Mouse (Mus musculus): ENCODE data around the gene 1110051M20Rik.

Gene 1110051M20Rik

GRCm38 (mm10) chr2:91413811-91414210, 30.7 kb downstream of the 1110051M20Rik start:
- DNase-seq: peak; percentile 19

GRCm38 (mm10) chr2:91412361-91412760, 32.1 kb downstream of the 1110051M20Rik start:
- peak; percentile 63 for DNase-seq

- DNase-seq: no peak
Observed at GRCm38 (mm10) chr2:91411473-91411872, 33.0 kb downstream of the 1110051M20Rik start.

GRCm38 (mm10) chr2:91408031-91408430, 36.5 kb downstream of the 1110051M20Rik start:
- DNase-seq: no peak

DNA sequence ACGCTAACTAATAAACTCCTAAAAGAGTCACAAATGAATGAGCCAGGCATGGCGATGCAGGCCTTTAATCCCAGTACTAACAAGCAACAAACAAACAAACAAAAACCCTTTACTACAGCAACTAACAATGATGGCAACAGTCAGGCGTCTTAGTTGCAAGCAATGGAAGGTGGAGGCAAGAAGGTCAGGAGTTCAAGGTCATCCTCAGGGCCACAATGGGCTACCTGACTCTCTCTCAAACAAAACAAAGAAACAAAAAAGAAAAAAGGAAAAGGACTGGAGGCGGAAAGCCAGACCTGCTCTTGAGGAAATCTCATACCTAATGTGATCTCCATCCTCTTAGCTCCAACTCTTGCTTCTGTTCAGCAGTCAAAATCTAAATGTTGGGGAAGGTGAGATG, 39.4 kb downstream of the 1110051M20Rik start:
- DNase-seq: no peak

DNA sequence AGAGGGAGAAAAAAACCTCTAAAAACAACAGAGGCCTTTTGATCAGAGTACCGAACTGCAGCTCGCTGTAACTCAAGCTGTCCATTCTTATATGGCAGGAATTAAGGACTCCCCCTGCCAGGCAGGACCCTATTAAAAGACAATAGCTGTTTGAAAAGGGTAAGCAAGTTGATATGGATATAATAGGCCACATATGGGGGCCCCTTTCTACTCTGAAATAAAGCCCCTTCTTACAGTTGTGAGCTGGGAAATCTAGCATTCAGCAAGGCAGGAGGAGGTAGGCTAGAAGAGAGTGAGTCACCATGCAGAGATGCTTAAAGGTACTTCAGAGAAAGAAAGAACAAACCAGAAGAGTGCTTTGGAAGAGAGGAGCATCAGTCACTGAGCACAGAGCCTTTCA, 44.8 kb downstream of the 1110051M20Rik start:
- no peak for DNase-seq

DNA sequence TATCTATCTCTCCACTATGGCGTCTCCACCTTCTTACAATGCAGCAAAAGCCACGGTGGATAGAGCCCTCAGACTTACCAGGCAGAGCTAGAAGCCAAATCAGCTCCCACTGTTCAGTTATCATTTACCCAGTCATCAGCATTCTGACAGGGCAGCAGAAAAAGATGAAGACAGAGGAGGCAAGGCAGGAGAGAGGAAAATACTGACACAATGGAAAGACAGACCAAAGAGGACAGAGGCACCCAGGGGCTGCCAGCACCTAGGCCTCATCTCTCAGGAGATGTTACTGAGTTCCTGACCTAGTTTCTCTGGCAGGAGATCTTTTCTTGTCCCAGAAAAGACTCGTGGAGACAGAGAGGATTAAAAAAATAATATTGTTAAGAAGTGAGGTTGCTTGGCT, 45.3 kb downstream of the 1110051M20Rik start:
- DNase-seq: no peak

GRCm38 (mm10) chr2:91394078-91394477, 50.4 kb downstream of the 1110051M20Rik start:
- peak; percentile 32 for DNase-seq

DNA sequence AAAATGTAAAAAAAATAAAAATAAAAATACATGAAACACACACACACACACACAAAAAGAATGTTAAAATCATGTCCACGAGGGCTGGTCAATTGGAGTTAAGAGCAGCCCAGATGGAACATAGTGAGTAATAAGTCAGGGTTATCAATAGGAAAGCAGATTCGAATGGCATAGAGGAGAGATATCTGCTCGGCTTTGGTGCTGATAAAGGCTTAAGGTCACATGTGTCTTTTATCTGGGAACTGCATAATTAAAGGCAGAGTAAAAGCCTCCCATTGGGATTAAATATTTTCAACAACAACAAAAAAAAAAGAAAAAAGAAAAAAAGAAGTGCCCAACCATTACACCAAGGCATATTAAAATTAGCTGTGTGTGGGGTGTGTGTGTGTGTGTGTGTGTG, 55.8 kb downstream of the 1110051M20Rik start:
- DNase-seq: no peak

DNA sequence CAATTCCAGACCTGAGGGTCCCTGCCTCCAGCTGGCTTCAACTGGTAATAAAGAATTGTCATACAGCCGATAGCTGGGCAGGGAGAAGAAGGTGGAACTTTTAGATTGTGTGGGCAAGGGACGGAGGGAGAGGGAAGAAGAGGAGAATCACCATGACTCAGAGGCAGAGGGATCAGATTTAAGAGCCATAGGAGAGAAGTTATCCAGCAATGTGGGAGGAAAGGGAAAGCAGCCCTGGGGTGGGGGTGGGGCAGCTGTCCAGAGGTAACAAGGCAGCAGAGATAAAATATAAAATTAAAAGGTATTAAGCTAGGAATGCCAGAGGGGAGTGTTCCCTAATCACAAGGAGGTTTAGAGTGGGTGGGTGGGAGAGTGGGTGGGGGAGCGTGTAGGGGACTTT, 56.2 kb downstream of the 1110051M20Rik start:
- no peak for DNase-seq

- no peak for DNase-seq
Observed at GRCm38 (mm10) chr2:91387287-91387958, 57.1 kb downstream of the 1110051M20Rik start.

DNA sequence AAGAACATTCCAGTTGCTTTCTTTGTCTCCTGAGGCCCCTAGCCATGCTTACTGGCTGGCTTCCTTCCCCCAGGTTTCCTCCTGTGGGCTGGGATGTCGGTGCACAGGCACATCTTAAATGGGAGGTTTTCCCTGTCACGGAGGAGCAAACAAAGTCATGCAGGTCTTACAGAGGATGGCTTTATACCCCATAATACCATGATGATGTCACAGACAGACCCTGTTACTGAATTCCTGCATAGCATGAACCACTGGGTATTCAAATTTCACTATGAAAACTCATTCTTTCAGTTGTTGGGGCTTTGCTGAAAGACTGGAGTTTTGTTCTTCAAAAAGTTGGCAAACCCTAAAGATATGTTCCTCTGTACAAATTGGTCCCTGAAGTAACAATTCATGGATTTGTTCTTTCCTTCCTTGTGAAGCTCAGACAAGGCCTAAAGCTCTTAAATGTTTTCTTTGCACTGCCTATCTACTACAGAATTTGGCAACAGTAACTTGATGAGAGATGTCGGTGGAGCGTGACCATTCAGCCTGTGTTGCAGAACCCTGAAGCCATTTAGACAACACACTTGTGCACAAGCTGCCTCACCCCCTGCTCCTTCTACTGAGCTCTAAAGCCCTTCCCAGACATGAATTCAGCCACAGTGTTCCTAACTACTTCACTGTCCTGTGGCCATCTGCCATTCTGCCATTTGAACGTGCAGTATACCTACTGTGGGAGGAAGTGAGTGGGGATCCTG, 57.8 kb downstream of the 1110051M20Rik start:
- DNase-seq: peak; percentile 21

DNA sequence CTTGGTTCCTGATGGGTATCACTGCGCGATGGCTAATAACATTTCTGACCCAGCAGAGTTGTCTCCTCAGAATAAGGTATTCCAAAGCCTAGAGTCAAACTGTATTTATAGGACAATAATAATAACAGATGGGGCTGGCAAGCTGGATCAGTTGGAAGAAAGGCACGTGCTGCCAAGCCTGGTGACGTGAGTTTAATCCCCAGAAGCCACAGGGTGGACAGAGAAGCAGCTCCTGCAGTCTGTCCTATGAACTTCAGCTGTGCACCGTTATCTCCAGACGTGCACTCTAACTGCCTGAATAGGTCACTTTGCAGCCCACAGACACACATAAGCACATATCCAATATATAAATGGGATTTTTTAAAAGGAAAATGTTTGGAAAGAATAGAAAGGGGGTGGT, 61.2 kb downstream of the 1110051M20Rik start:
- no peak for DNase-seq

- peak; percentile 31 for DNase-seq
Observed at GRCm38 (mm10) chr2:91377038-91377437, 67.5 kb downstream of the 1110051M20Rik start.

- no peak for DNase-seq
Observed at GRCm38 (mm10) chr2:91370314-91370713, 74.2 kb downstream of the 1110051M20Rik start.

- DNase-seq: no peak
Observed at GRCm38 (mm10) chr2:91363272-91363671, 81.2 kb downstream of the 1110051M20Rik start.

DNA sequence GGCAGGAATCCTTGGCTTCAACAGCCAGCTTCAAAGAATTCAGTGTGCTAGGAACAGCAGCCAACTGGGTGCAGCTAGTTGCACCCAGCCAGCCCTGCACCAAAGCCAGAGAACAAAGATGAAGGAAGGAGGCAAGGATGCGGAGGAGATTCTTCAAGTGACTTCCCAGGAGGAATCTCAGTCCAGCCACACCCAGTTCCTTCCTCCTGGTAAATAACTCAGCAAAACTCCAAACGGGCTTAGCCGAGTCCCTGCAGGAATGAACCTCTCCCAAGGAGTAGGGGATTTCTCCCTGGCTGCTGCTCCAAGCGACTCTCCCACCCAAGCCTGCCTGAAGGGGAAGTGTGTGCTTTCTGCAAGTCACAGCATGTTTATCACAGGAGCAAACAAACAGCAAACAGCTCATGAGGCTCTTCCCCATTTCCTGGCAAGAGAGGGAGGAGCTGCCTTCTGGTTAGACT, 83.4 kb downstream of the 1110051M20Rik start:
- peak; percentile 34 for DNase-seq

- DNase-seq: no peak
Observed at GRCm38 (mm10) chr2:91355767-91356166, 88.7 kb downstream of the 1110051M20Rik start.

- no peak for DNase-seq
Observed at GRCm38 (mm10) chr2:91354727-91355403, 89.6 kb downstream of the 1110051M20Rik start.

DNA sequence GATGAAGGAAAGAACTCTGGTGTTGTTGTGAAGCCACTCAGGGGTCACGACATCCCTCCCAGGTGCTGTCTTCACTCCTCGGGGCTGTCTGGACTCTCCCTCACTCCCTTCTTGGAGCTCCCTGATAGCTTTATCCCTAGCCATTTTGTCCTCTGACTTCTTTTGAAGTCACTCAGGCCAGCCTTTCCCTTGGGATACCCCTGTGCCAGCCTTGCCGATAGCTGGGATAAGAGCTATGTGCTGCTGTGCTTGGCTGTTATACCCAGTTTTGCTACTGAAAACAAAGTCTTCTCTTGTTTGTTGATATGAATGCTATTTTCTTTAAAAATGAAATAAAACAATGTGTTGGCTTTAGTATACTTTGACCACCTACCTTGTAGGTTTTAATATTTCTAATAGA, 90.7 kb downstream of the 1110051M20Rik start:
- no peak for DNase-seq

DNA sequence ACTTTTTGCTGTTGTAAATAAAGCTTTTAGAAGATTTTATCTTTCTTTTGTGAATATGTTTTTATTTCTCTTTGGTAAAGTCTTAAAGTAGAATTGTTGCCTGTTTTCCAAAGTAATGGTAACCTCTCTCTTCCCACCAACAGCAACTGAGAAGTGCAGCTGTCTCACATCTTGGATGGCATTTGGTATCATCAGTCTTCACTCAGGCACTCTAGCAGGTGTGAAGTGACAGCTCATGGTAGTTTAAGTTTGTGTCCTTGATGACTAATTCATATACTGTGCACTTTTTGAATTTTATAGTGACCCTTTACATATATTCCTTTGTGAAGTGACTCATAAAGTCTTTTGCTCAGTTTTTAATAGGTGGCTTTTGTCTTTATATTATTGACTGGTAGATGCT, 92.7 kb downstream of the 1110051M20Rik start:
- no peak for DNase-seq

- DNase-seq: peak; percentile 58
Observed at GRCm38 (mm10) chr2:91349974-91350457, 94.5 kb downstream of the 1110051M20Rik start.

DNA sequence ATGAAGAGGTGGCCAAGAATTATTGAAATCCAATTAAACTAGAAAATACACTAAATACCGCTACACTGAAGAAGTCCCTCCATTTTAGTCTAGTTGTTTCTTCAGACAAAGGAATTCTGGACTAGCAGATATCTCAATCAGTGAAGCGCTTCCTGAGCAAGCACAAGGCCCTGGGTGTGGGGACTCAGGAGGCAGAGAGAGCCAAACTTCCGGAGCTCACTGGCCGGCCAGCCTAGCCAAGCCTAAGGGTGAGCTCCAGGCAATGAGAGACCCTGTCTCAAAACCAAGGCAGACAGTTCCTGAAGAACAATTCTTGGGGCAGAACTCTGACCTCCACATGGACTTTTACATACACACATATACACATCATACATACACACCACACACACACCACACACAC, 95.6 kb downstream of the 1110051M20Rik start:
- no peak for DNase-seq

- no peak for DNase-seq
Observed at GRCm38 (mm10) chr2:91345644-91346043, 98.9 kb downstream of the 1110051M20Rik start.
